Mouse (Mus musculus) retina, postnatal 7 days (tissue): ENCODE measurements at regions not wholly inside any gene's neighbourhood (a gene's known extent, or its start where the extent isn't known, plus 50 kb on each side); places are given as distances from the start of the nearest gene placed in this dataset.

Experiments
- DNase-seq: peaks from one replicate; pipeline ENCODE4 v3.0.0-alpha.2; 2012; ENCODE audit warnings: low read depth, low spot score

GRCm38 (mm10) chr8:10931266-10931665 lies 77.0 kb downstream of the Irs2 start:
- DNase-seq: no peak

- DNase-seq: no peak
Observed at GRCm38 (mm10) chr8:10928836-10929235, 79.4 kb downstream of the Irs2 start.

- DNase-seq: no peak
Observed at GRCm38 (mm10) chr8:10928342-10928794, 79.9 kb downstream of the Irs2 start.

- no peak for DNase-seq
Observed at GRCm38 (mm10) chr8:10927187-10927586, 81.1 kb downstream of the Irs2 start.

GRCm38 (mm10) chr8:10926518-10926915 lies 81.7 kb downstream of the Irs2 start:
- DNase-seq: no peak

- no peak for DNase-seq
Observed at GRCm38 (mm10) chr8:10925582-10926517, 82.4 kb downstream of the Irs2 start.

- DNase-seq: no peak
Observed at GRCm38 (mm10) chr8:10924526-10925199, 83.6 kb downstream of the Irs2 start.

- no peak for DNase-seq
Observed at GRCm38 (mm10) chr8:10924001-10924490, 84.2 kb downstream of the Irs2 start.

GRCm38 (mm10) chr8:10923071-10924000 lies 84.9 kb downstream of the Irs2 start:
- DNase-seq: no peak

- no peak for DNase-seq
Observed at GRCm38 (mm10) chr8:10922209-10923030, 85.8 kb downstream of the Irs2 start.

- DNase-seq: no peak
Observed at GRCm38 (mm10) chr8:10921439-10922191, 86.6 kb downstream of the Irs2 start.

- no peak for DNase-seq
Observed at GRCm38 (mm10) chr8:10919620-10920019, 88.6 kb downstream of the Irs2 start.

- DNase-seq: no peak
Observed at GRCm38 (mm10) chr8:10918403-10919035, 89.7 kb downstream of the Irs2 start.

GRCm38 (mm10) chr8:10914616-10915015 lies 93.6 kb downstream of the Irs2 start:
- no peak for DNase-seq

GRCm38 (mm10) chr8:10912436-10912835 lies 95.8 kb downstream of the Irs2 start:
- DNase-seq: no peak

- no peak for DNase-seq
Observed at GRCm38 (mm10) chr8:10911371-10911770, 96.9 kb downstream of the Irs2 start.

GRCm38 (mm10) chr8:10910954-10911353 lies 97.3 kb downstream of the Irs2 start:
- no peak for DNase-seq

- DNase-seq: no peak
Observed at GRCm38 (mm10) chr8:10910244-10910872, 97.9 kb downstream of the Irs2 start.

GRCm38 (mm10) chr8:10909155-10909554 lies 99.1 kb downstream of the Irs2 start:
- no peak for DNase-seq
